Mouse (Mus musculus) heart, postnatal 0 days (tissue): ENCODE measurements around the gene Olfr132.

Experiments
- CTCF ChIP-seq: IDR thresholded peaks from 2 replicates; pipeline ENCODE4 v1.5.1; 2016; ENCODE audit warnings: antibody characterized with exemption, control low read depth, low read depth
- EP300 ChIP-seq: IDR thresholded peaks from 2 replicates; pipeline ENCODE4 v1.6.1; 2016; ENCODE audit warnings: antibody characterized with exemption, low read depth

GRCm38 (mm10) chr17:38134426-38134825 is at the start of gene Olfr132:
- TF ChIP-seq CTCF (no peak), EP300 (no peak)
